Mouse (Mus musculus) gastrocnemius, adult 2 months (tissue): ENCODE data around the gene Slc46a1. TPM values are rescaled to one million over a fixed set of nuclear protein-coding genes. Genes with fewer than 3 reads are reported as not detected.

Source experiments
- DNase-seq: peaks from one replicate; pipeline ENCODE4 v3.0.0; 2022
- H3K27ac ChIP-seq: fragments of 200-600 bp; 2 replicates; pipeline ENCODE4 v1.8.1; 2022; ENCODE audit warnings: mild to moderate bottlenecking
- H3K4me3 ChIP-seq: fragments of 200-600 bp; 2 replicates; pipeline ENCODE4 v1.8.1; 2022; ENCODE audit warnings: mild to moderate bottlenecking, moderate library complexity
- CTCF ChIP-seq: fragments of 200-600 bp; IDR thresholded peaks from 2 replicates; pipeline ENCODE4 v1.8.1; 2022; ENCODE audit warnings: antibody characterized with exemption, mild to moderate bottlenecking, moderate library complexity
- intact Hi-C: fragments of 180-260 bp; cut with DNase I; formaldehyde crosslinking; loops from one replicate; pipeline ENCODE4 v1.15.1; 2025
- total RNA-seq, 2 experiments: library from RNA; stranded (reverse); gene quantifications; 2 replicates each; pipeline ENCODE4 v1.2.3; 2021

Gene Slc46a1
- total RNA-seq, 2 experiments from 2014 or later = 0.77 to 1.4 TPM

DNA sequence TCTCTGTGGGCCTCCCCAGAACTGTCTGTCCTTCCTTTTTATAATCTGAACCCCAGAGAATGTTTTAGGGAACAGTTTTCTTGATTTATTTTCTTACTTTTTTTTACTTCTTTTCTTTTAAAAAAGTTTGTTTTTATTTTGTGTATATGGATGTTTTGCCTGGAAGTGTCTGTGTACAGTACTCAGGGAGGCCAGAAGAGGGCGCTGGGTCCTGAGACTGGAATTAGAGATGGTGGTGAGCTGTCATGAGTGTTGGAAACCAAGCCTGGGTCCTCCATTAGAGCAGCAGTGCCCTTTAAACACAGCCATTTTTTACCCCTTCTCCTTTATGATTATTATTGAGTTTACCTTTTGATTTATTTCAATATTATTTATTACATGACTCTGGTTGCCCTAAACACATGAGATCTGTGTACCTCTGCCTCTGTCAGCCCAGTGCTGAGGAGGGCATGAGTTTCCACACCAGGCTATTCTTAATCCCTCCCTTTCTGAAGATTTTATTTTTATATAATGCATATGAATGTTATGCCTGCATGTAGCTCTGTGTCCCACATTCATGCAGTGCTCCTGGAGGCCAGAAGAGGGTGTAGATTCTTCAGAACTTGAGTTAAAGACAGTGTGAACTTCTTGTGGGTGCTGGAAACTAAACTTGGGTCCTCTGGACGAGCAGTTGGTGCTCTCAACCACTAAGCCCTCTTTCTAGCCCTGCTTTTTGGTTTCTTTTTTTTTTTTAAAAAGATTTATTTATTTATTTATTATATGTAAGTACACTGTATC, 50.2 kb downstream of the Slc46a1 start:
- H3K4me3 ChIP-seq = no peak overlapping the region
- no peak overlapping the region for H3K27ac ChIP-seq
- no peak for DNase-seq
- peak; percentile 45 for TF ChIP-seq CTCF
- intact Hi-C loops = no loop called here

DNA sequence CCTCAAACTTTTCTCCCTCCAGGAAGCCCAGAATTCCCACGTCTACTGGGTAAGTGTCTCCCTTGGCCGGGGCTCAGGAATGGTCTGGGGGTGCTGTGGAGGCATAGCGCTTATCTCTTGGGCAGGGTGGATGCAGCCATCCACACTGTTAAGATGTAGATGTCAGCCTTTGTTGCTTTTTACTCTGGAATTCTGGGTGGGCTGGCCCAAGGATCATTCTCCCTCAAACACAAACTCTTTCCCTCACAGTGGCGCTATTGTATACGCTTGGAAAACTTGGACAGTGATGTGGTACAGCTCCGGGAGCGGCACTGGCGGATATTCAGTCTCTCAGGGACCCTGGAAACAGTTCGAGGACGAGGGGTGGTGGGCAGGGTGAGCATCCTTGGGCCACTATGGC, 53.4 kb downstream of the Slc46a1 start:
- intact Hi-C loops = no loop called here
- no peak overlapping the region for H3K27ac ChIP-seq
- no peak for TF ChIP-seq CTCF

More for the DNA sequence above, 53.4 kb downstream of the Slc46a1 start:
- DNase-seq = no peak
- no peak overlapping the region for H3K4me3 ChIP-seq

Other genes with a start within 250 kb of the Slc46a1 start
- 10 to 100 TPM; 47.3 to 48.0 TPM for gene Sdf2, start 220.0 kb upstream of the Slc46a1 start, total RNA-seq
- 10 to 100 TPM; 30.3 to 33.7 TPM for gene Supt6, start 219.7 kb upstream of the Slc46a1 start, total RNA-seq
- 100 to 1,000 TPM; 221 to 231 TPM for gene 2610507B11Rik, start 203.9 kb upstream of the Slc46a1 start, total RNA-seq
- gene BC030499, start 174.9 kb upstream of the Slc46a1 start, total RNA-seq = under 1 TPM; 0.75 to 0.87 TPM
- 1 to 10 TPM in 1 of 2 experiments, under 1 TPM in 1; 0.81 to 2.0 TPM for gene Spag5, start 164.2 kb upstream of the Slc46a1 start, total RNA-seq
- gene Aldoc, start 142.7 kb upstream of the Slc46a1 start, total RNA-seq = 1 to 10 TPM; 1.6 to 2.7 TPM
- 10 to 100 TPM; 20.0 to 21.3 TPM for gene Pigs, start 137.3 kb upstream of the Slc46a1 start, total RNA-seq
- gene Unc119, start 122.2 kb upstream of the Slc46a1 start, total RNA-seq = 1 to 10 TPM; 7.1 to 9.2 TPM
- gene Foxn1, start 79.1 kb upstream of the Slc46a1 start, total RNA-seq = not detected
- gene Slc13a2, start 43.5 kb upstream of the Slc46a1 start, total RNA-seq = not detected
- gene Sarm1, start 32.1 kb downstream of the Slc46a1 start, total RNA-seq = under 1 TPM; 0.64 to 0.71 TPM
- gene Vtn, start 33.4 kb downstream of the Slc46a1 start, total RNA-seq = 10 to 100 TPM; 11.7 to 14.5 TPM
- gene Sebox, start 37.8 kb downstream of the Slc46a1 start, total RNA-seq = not detected
- gene Tmem199, start 46.5 kb downstream of the Slc46a1 start, total RNA-seq = 10 to 100 TPM; 11.9 to 13.0 TPM
- gene Poldip2, start 46.5 kb downstream of the Slc46a1 start, total RNA-seq = 100 to 1,000 TPM in 1 of 2 experiments, 10 to 100 TPM in 1; 98.0 to 113 TPM
- 10 to 100 TPM; 45.7 to 49.8 TPM for gene Tnfaip1, start 70.6 kb downstream of the Slc46a1 start, total RNA-seq
- 10 to 100 TPM; 17.8 to 21.6 TPM for gene Ift20, start 70.7 kb downstream of the Slc46a1 start, total RNA-seq
- 1 to 10 TPM; 2.3 to 2.5 TPM for gene Tmem97, start 85.1 kb downstream of the Slc46a1 start, total RNA-seq
- gene Nlk, start 231.7 kb downstream of the Slc46a1 start, total RNA-seq = 1 to 10 TPM; 8.1 to 10.0 TPM